13 mouse cellular contexts compared by ENCODE assay signal in genomic region chr5:25891321-25891720, GRCm38 (mm10). TPM values are rescaled to one million over a fixed set of nuclear protein-coding genes. Genes with fewer than 3 reads are reported as not detected.
DNase-seq lines count a peak whose midpoint lies in the region; TF ChIP-seq lines count a peak whose summit lies in the region.
"Had no signal": no experiment of that assay in that cellular context is flagged by ENCODE, and none has a peak within 500 bp of the region (broad histone marks: within the 10 kb centered on the region; RNA-seq: fewer than 3 reads in every experiment).

No protein-coding gene starts in this region.

- WGBS in cerebellum, adult 2 months, result 36% methylated on average over 1 of the region's 1 CpGs
- 93% methylated on average over 1 of the region's 1 CpGs for WGBS in embryonic facial prominence, embryonic 10.5 days

- no peak for TF ChIP-seq POLR2A in cerebellum, adult 2 months (IDR thresholded peaks at IDR 0.05; ENCODE audit: borderline replicate concordance, insufficient read depth, low read length)

- H3K27me3 ChIP-seq in cerebellum, adult 2 months (ENCODE audit: control insufficient read depth, insufficient read depth, low read length), result no peaks in the 10 kb centered on the region
- H3K27me3 ChIP-seq in embryonic facial prominence, embryonic 10.5 days (replicated peaks; ENCODE audit: low read depth, poor library complexity, severe bottlenecking), result no peaks in the 10 kb centered on the region
- H3K27me3 ChIP-seq: embryonic facial prominence, embryonic 13.5 days; heart, embryonic 13.5 days; megakaryocyte, embryonic 14.5 days had no signal

- DNase-seq in gastrocnemius, postnatal 10 days, result peak; percentile 50
- DNase-seq in gastrocnemius, postnatal 25 days, result no peak
- DNase-seq in NIH3T3 (ENCODE audit: low read depth) (peak; percentile 47), liver (no peak), MN1 (ENCODE audit: low spot score) (no peak)
- DNase-seq in cerebellum, adult 2 months, result peak; percentile 92 to 93
- DNase-seq in kidney, adult 8-10 months, result peak; percentile 23 to 58
- DNase-seq in embryonic facial prominence, embryonic 10.5 days (ENCODE audit: low spot score), result no peak

- peak; percentile 20; the same call in 1 of the 2 replicates for TF ChIP-seq CTCF in cerebellum, adult 2 months (IDR thresholded peaks at IDR 0.05; ENCODE audit: borderline replicate concordance, insufficient read depth, low read depth, low read length)

- no peaks in the 10 kb centered on the region for H3K4me1 ChIP-seq in cerebellum, adult 2 months (ENCODE audit: control insufficient read depth, insufficient read depth, low read length)
- 0 out of 2 replicates have a peak, but pooled peaks cover 3% of the 10 kb centered on the region for H3K4me1 ChIP-seq in embryonic facial prominence, embryonic 10.5 days
- H3K4me1 ChIP-seq: embryonic facial prominence, embryonic 13.5 days; megakaryocyte, embryonic 14.5 days had no signal

- H3K36me3 ChIP-seq in embryonic facial prominence, embryonic 10.5 days (replicated peaks), result no peaks in the 10 kb centered on the region
- H3K36me3 ChIP-seq: embryonic facial prominence, embryonic 13.5 days; heart, embryonic 13.5 days had no signal

- H3K4me3 ChIP-seq in cerebellum, adult 2 months (replicated peaks; ENCODE audit: insufficient read depth, low read depth, low read length), result no peak overlapping the region
- H3K4me3 ChIP-seq in embryonic facial prominence, embryonic 10.5 days, result no peak overlapping the region
- H3K4me3 ChIP-seq: embryonic facial prominence, embryonic 13.5 days; heart, embryonic 13.5 days; megakaryocyte, embryonic 14.5 days had no signal

- H3K9me3 ChIP-seq in embryonic facial prominence, embryonic 10.5 days, result no peaks in the 10 kb centered on the region
- H3K9me3 ChIP-seq: embryonic facial prominence, embryonic 13.5 days; heart, embryonic 13.5 days had no signal

- no peak overlapping the region for H3K27ac ChIP-seq in cerebellum, adult 2 months (ENCODE audit: insufficient read depth, low read length)
- H3K27ac ChIP-seq in embryonic facial prominence, embryonic 10.5 days (replicated peaks), result no peak overlapping the region
- H3K27ac ChIP-seq: embryonic facial prominence, embryonic 13.5 days; heart, embryonic 13.5 days had no signal

RNA-seq across cellular contexts. Expression of gene Gm21663, which starts 50.9 kb away (rescaled TPM):
- total RNA-seq in gastrocnemius, postnatal 10 days (2021), result not detected
- total RNA-seq in gastrocnemius, postnatal 25 days (2021), result not detected
- not detected in 2 replicates for polyA plus RNA-seq in cerebellum, adult 2 months (2012; rRNA removed)
- polyA plus RNA-seq in embryonic facial prominence, embryonic 10.5 days (2016; fragmentation: Nextera tagmentation; extraction: Ambion mirVana), result not detected in 2 replicates
- total RNA-seq: left cerebral cortex, postnatal 10 days had no signal
- polyA plus RNA-seq: C2C12 had no signal

Comparison
In these comparisons a context has a peak if more than half of its experiments do, and no peak if none do; other contexts are left out.
1. DNase-seq: peak in gastrocnemius, postnatal 10 days (single experiment), NIH3T3 (single experiment), cerebellum, adult 2 months (2 of 2) and kidney, adult 8-10 months (2 of 2); none in gastrocnemius, postnatal 25 days (single experiment), liver (single experiment), MN1 (single experiment) and embryonic facial prominence, embryonic 10.5 days (single experiment).